Mouse (Mus musculus) heart, postnatal 0 days (tissue): Measurements from ENCODE around the gene Map4k3. TPM values are rescaled to one million over a fixed set of nuclear protein-coding genes. Genes with fewer than 3 reads are reported as not detected.

Source experiments
- ATAC-seq: fragments of 200-750 bp; cut with Nextera tagmentation; 2 replicates; pipeline ENCODE4 v1.8.0; 2017; ENCODE audit warnings: low read depth, moderate number of reproducible peaks, moderate library complexity; ENCODE audit not compliant: insufficient read depth
- DNase-seq: peaks from one replicate; pipeline ENCODE4 v3.0.0-alpha.2; 2016; ENCODE audit warnings: low spot score
- H3K27ac ChIP-seq: fragments of 300-500 bp; sonication (generic); 2 replicates; pipeline ENCODE4 v1.5.1; 2014; ENCODE audit warnings: low read depth, mild to moderate bottlenecking
- H3K27me3 ChIP-seq: fragments of 300-500 bp; sonication (generic); 2 replicates; pipeline ENCODE4 v1.6.1; 2014; ENCODE audit warnings: low read length, mixed read lengths; ENCODE audit not compliant: control insufficient read depth, insufficient read depth
- H3K36me3 ChIP-seq: fragments of 300-500 bp; sonication (generic); replicated peaks from 2 replicates; pipeline ENCODE4 v1.6.1; 2014; ENCODE audit warnings: low read length, mixed read lengths; ENCODE audit not compliant: control insufficient read depth, insufficient read depth
- H3K4me1 ChIP-seq: fragments of 300-500 bp; sonication (generic); 2 replicates; pipeline ENCODE4 v1.6.1; 2014; ENCODE audit warnings: antibody characterized with exemption; ENCODE audit not compliant: control insufficient read depth, insufficient read depth
- H3K4me2 ChIP-seq: fragments of 300-500 bp; sonication (generic); 2 replicates; pipeline ENCODE4 v1.6.1; 2014; ENCODE audit warnings: low read depth, mild to moderate bottlenecking, low read length, moderate library complexity
- H3K4me3 ChIP-seq: fragments of 300-500 bp; sonication (generic); 2 replicates; pipeline ENCODE4 v1.5.1; 2014; ENCODE audit warnings: low read depth, low read length
- H3K9ac ChIP-seq: fragments of 300-500 bp; sonication (generic); replicated peaks from 2 replicates; pipeline ENCODE4 v1.6.1; 2014; ENCODE audit warnings: low read depth, low read length, mixed read lengths
- H3K9me3 ChIP-seq: fragments of 300-500 bp; sonication (generic); replicated peaks from 2 replicates; pipeline ENCODE4 v1.6.1; 2016; ENCODE audit warnings: low read length; ENCODE audit not compliant: control insufficient read depth
- CTCF ChIP-seq: IDR thresholded peaks from 2 replicates; pipeline ENCODE4 v1.5.1; 2016; ENCODE audit warnings: antibody characterized with exemption, control low read depth, low read depth
- EP300 ChIP-seq: IDR thresholded peaks from 2 replicates; pipeline ENCODE4 v1.6.1; 2016; ENCODE audit warnings: antibody characterized with exemption, low read depth
- WGBS: fragments of 180-500 bp; shearing (Covaris S2); extraction: QIAGEN DNeasy Blood & Tissue Kit; methylation state at CpG from one replicate; pipeline ENCODE4 v1.1.7; 2014; 5-methylcytosine and 5-hydroxymethylcytosine counted together
- polyA plus RNA-seq: library from polyadenylated mRNA; unstranded; fragments of >200 nt; fragmentation: Nextera tagmentation; extraction: Ambion mirVana; gene quantifications from 2 replicates; pipeline ENCODE4 v1.2.1, GENCODE M21; 2015
- total RNA-seq: library from RNA; depleted of rRNA; stranded (reverse); fragments of >200 nt; gene quantifications from 2 replicates; pipeline ENCODE4 v1.2.3, GENCODE M21; 2014; ENCODE audit warnings: low replicate concordance

The Map4k3 gene
- total and polyA plus RNA-seq, 2 experiments from 2014 or later, result 16.7 to 38.0 TPM

GRCm38 (mm10) chr17:80635794-80636193 lies 92.5 kb downstream of the Map4k3 start:
- H3K9me3 ChIP-seq, result no peaks in the 10 kb centered on the region
- WGBS, result 67% methylated on average over 1 of the region's 1 CpGs
- no peak overlapping the region for H3K9ac ChIP-seq
- H3K27ac ChIP-seq, result no peak overlapping the region
- peaks cover 59% of the 10 kb centered on the region for H3K36me3 ChIP-seq
- TF ChIP-seq EP300, result no peak
- no peak overlapping the region for H3K4me2 ChIP-seq
- H3K27me3 ChIP-seq, result no peaks in the 10 kb centered on the region
- no peak for DNase-seq
- no peak for ATAC-seq
- H3K4me1 ChIP-seq, result no peaks in the 10 kb centered on the region
- no peak overlapping the region for H3K4me3 ChIP-seq

GRCm38 (mm10) chr17:80632846-80633245 lies 95.4 kb downstream of the Map4k3 start:
- WGBS, result 96% methylated on average over 5 of the region's 5 CpGs
- Histone ChIP-seq H3K27ac (no peak overlapping the region), H3K36me3 (peaks cover 56% of the 10 kb centered on the region), H3K27me3 (no peaks in the 10 kb centered on the region), H3K9me3 (no peaks in the 10 kb centered on the region), H3K4me3 (no peak overlapping the region), H3K4me1 (no peaks in the 10 kb centered on the region), H3K9ac (no peak overlapping the region), H3K4me2 (no peak overlapping the region)
- DNase-seq (no peak), ATAC-seq (no peak)
- TF ChIP-seq EP300 (no peak), CTCF (no peak)

GRCm38 (mm10) chr17:80632354-80632753 lies 95.9 kb downstream of the Map4k3 start:
- H3K36me3 ChIP-seq, result peaks cover 57% of the 10 kb centered on the region
- H3K27ac ChIP-seq, result no peak overlapping the region
- no peak overlapping the region for H3K4me2 ChIP-seq
- DNase-seq (no peak), ATAC-seq (no peak)
- TF ChIP-seq CTCF, result no peak
- no peak for TF ChIP-seq EP300
- no peaks in the 10 kb centered on the region for H3K27me3 ChIP-seq
- no peak overlapping the region for H3K4me3 ChIP-seq
- no peak overlapping the region for H3K9ac ChIP-seq
- no peaks in the 10 kb centered on the region for H3K9me3 ChIP-seq
- WGBS, result 98% methylated on average over 4 of the region's 4 CpGs
- no peaks in the 10 kb centered on the region for H3K4me1 ChIP-seq

GRCm38 (mm10) chr17:80631028-80631427 lies 97.3 kb downstream of the Map4k3 start:
- DNase-seq (no peak), ATAC-seq (no peak)
- Histone ChIP-seq H3K36me3 (peaks cover 58% of the 10 kb centered on the region), H3K27ac (no peak overlapping the region), H3K9ac (no peak overlapping the region), H3K4me3 (no peak overlapping the region), H3K9me3 (no peaks in the 10 kb centered on the region), H3K4me1 (no peaks in the 10 kb centered on the region), H3K27me3 (no peaks in the 10 kb centered on the region), H3K4me2 (no peak overlapping the region)
- WGBS, result 97% methylated on average over 3 of the region's 3 CpGs
- TF ChIP-seq EP300 (no peak), CTCF (no peak)

- TF ChIP-seq CTCF, result no peak
- TF ChIP-seq EP300, result no peak
- DNase-seq, result no peak
- ATAC-seq, result no peak
These were observed 103.3 kb downstream of the Map4k3 start for GRCm38 (mm10) chr17:80624979-80625378.

GRCm38 (mm10) chr17:80621691-80622090 lies 106.6 kb downstream of the Map4k3 start:
- H3K4me2 ChIP-seq, result no peak overlapping the region
- no peaks in the 10 kb centered on the region for H3K9me3 ChIP-seq
- no peaks in the 10 kb centered on the region for H3K27me3 ChIP-seq
- no peak overlapping the region for H3K4me3 ChIP-seq
- H3K27ac ChIP-seq, result no peak overlapping the region
- 70% methylated on average over 4 of the region's 4 CpGs for WGBS
- ATAC-seq (no peak), DNase-seq (no peak)
- H3K9ac ChIP-seq, result no peak overlapping the region
- TF ChIP-seq EP300, result no peak
- TF ChIP-seq CTCF, result no peak
- H3K36me3 ChIP-seq, result peaks cover 20% of the 10 kb centered on the region
- no peaks in the 10 kb centered on the region for H3K4me1 ChIP-seq

More at GRCm38 (mm10) chr17:80624979-80625378, 103.3 kb downstream of the Map4k3 start:
- Histone ChIP-seq H3K27me3 (no peaks in the 10 kb centered on the region), H3K4me3 (no peak overlapping the region), H3K9me3 (no peaks in the 10 kb centered on the region), H3K9ac (no peak overlapping the region), H3K4me1 (no peaks in the 10 kb centered on the region), H3K27ac (no peak overlapping the region), H3K36me3 (peaks cover 13% of the 10 kb centered on the region; the same call in 1 of the 2 replicates), H3K4me2 (no peak overlapping the region)
